Mouse (Mus musculus) kidney, embryonic 14.5 days (tissue): Measurements from ENCODE around the gene Top1. TPM values are rescaled to one million over a fixed set of nuclear protein-coding genes. Genes with fewer than 3 reads are reported as not detected.

Experiments used
- ATAC-seq: fragments of 200-750 bp; cut with Nextera tagmentation; 2 replicates; pipeline ENCODE4 v1.8.0; 2017; ENCODE audit warnings: moderate number of reproducible peaks, mild to moderate bottlenecking, moderate TSS enrichment, moderate library complexity; ENCODE audit not compliant: low FRiP score, low TSS enrichment
- H3K27ac ChIP-seq: fragments of 300-500 bp; sonication (generic); 2 replicates; pipeline ENCODE4 v1.5.1; 2014; ENCODE audit warnings: low read depth, mild to moderate bottlenecking, low read length, moderate library complexity, mixed read lengths
- H3K27me3 ChIP-seq: fragments of 300-500 bp; sonication (generic); 2 replicates; pipeline ENCODE4 v1.6.1; 2014; ENCODE audit warnings: mild to moderate bottlenecking, low read length; ENCODE audit not compliant: control insufficient read depth, insufficient read depth
- H3K36me3 ChIP-seq: fragments of 300-500 bp; sonication (generic); 2 replicates; pipeline ENCODE4 v1.6.1; 2014; ENCODE audit warnings: low read length, mixed read lengths; ENCODE audit not compliant: control insufficient read depth, insufficient read depth
- H3K4me1 ChIP-seq: fragments of 300-500 bp; sonication (generic); 2 replicates; pipeline ENCODE4 v1.6.1; 2014; ENCODE audit warnings: low read length, mixed read lengths; ENCODE audit not compliant: control insufficient read depth, insufficient read depth
- H3K4me2 ChIP-seq: fragments of 300-500 bp; sonication (generic); replicated peaks from 2 replicates; pipeline ENCODE4 v1.6.1; 2014; ENCODE audit warnings: low read depth, mild to moderate bottlenecking, low read length
- H3K4me3 ChIP-seq: fragments of 300-500 bp; sonication (generic); 2 replicates; pipeline ENCODE4 v1.5.1; 2014; ENCODE audit warnings: mild to moderate bottlenecking, low read length
- H3K9ac ChIP-seq: fragments of 300-500 bp; sonication (generic); 2 replicates; pipeline ENCODE4 v1.6.1; 2014; ENCODE audit warnings: low read depth, mild to moderate bottlenecking, low read length, moderate library complexity
- H3K9me3 ChIP-seq: fragments of 300-500 bp; sonication (generic); 2 replicates; pipeline ENCODE4 v1.6.1; 2016; ENCODE audit warnings: low read length; ENCODE audit not compliant: control insufficient read depth
- WGBS: fragments of 180-500 bp; shearing (Covaris S2); extraction: QIAGEN DNeasy Blood & Tissue Kit; methylation state at CpG from one replicate; pipeline ENCODE4 v1.1.7; 2014; 5-methylcytosine and 5-hydroxymethylcytosine counted together
- polyA plus RNA-seq: library from polyadenylated mRNA; unstranded; fragments of >200 nt; fragmentation: Nextera tagmentation; extraction: Ambion mirVana; gene quantifications from 2 replicates; pipeline ENCODE4 v1.2.1, GENCODE M21; 2014

Gene Top1
- polyA plus RNA-seq, 1 experiment from 2014 or later, result 108 TPM

DNA sequence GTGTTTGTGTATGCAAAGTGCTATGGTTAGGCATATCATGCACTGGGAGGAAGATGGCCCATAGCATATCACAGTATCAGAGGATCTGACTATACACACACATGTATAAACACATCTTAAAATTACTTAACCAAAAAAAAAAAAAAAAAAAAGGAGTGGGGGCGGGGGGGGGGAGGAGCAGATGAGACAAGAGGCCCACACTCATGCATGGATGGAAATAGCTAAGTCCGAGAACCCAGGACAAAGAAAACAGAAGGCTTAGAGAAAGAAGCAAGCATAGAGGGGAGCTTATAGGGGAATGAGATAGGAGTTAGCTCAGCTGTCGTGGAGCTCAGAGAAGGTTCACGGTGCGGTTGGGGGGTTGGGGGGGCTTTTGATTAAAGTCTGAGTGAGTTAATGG lies 17.6 kb upstream of the Top1 start:
- Histone ChIP-seq H3K27me3 (no peaks in the 10 kb centered on the region), H3K36me3 (no peaks in the 10 kb centered on the region), H3K9me3 (no peaks in the 10 kb centered on the region), H3K9ac (no peak overlapping the region), H3K4me1 (no peaks in the 10 kb centered on the region), H3K27ac (no peak overlapping the region), H3K4me2 (no peak overlapping the region), H3K4me3 (no peak overlapping the region)
- WGBS, result 77% methylated on average over 5 of the region's 5 CpGs
- ATAC-seq, result no peak

GRCm38 (mm10) chr2:160628666-160629527 lies 16.8 kb upstream of the Top1 start:
- H3K36me3 ChIP-seq, result no peaks in the 10 kb centered on the region
- H3K27me3 ChIP-seq, result no peaks in the 10 kb centered on the region
- H3K4me1 ChIP-seq, result no peaks in the 10 kb centered on the region
- ATAC-seq, result no peak
- H3K4me3 ChIP-seq, result no peak overlapping the region
- no peak overlapping the region for H3K4me2 ChIP-seq
- WGBS, result 94% methylated on average over 12 of the region's 12 CpGs
- no peak overlapping the region for H3K27ac ChIP-seq
- H3K9me3 ChIP-seq, result no peaks in the 10 kb centered on the region
- H3K9ac ChIP-seq, result no peak overlapping the region

DNA sequence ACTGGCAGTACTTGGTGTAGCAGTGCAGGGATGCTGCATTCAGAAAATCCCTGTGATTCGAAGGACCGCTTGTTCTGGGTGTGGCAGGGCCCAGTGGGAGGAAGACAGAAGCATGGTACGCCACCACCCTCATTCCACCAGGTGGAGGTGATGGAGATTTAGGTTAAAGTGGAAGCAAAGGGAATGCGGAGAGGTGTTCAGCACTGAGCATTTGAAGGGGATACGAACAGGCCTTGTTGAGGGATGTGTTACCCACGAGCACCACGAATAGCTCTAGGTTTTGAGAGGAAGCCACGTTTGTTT lies 16.2 kb upstream of the Top1 start:
- no peaks in the 10 kb centered on the region for H3K27me3 ChIP-seq
- no peak overlapping the region for H3K4me2 ChIP-seq
- no peak overlapping the region for H3K27ac ChIP-seq
- H3K4me3 ChIP-seq, result no peak overlapping the region
- no peaks in the 10 kb centered on the region for H3K36me3 ChIP-seq
- WGBS, result 92% methylated on average over 8 of the region's 8 CpGs
- no peaks in the 10 kb centered on the region for H3K9me3 ChIP-seq
- ATAC-seq, result no peak
- no peak overlapping the region for H3K9ac ChIP-seq
- H3K4me1 ChIP-seq, result no peaks in the 10 kb centered on the region

GRCm38 (mm10) chr2:160630872-160631597 lies 14.7 kb upstream of the Top1 start:
- H3K27ac ChIP-seq, result no peak overlapping the region
- H3K36me3 ChIP-seq, result no peaks in the 10 kb centered on the region
- H3K4me2 ChIP-seq, result no peak overlapping the region
- no peak overlapping the region for H3K4me3 ChIP-seq
- no peaks in the 10 kb centered on the region for H3K4me1 ChIP-seq
- H3K9me3 ChIP-seq, result no peaks in the 10 kb centered on the region
- no peak overlapping the region for H3K9ac ChIP-seq
- 75% methylated on average over 9 of the region's 9 CpGs for WGBS
- no peak for ATAC-seq
- H3K27me3 ChIP-seq, result no peaks in the 10 kb centered on the region

DNA sequence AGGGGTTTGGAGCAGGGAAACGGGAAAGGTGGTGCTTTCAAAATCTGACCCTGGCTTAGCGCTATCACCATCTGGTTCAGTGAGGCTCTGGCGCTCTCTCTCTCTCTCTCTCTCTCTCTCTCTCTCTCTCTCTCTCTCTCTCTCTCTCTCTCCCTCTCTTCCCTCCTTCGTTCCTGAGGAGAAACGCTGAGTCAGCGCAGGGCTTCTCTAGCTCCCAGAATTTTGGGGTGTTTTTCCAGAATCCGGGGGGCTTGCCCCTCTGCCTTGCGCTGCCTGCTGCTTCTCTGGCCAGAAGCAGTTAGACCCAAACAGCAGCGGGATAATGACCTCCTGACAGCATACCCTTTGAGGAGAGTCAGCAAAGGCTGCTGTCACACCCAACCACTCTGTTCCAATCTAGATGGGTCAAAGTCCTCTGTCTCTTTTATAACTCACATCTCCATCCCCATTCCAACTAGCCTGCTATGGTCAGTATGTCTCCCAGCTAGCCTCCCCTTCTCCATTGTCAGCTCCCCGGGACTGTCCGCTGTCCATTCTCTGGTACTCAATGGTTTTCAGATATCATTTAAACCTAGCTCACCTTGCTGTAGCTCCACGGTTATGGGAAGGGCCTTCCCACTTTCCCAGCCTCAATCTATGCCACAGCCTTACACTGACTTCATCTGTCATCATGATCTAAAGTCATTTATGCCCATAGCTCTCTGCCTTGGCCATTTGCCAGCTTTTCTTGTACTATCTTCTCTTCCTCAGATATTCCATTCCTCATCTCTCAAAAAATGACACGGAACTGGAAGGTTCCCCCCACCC lies 5.6 kb upstream of the Top1 start:
- Histone ChIP-seq H3K9ac (no peak overlapping the region), H3K4me1 (no peaks in the 10 kb centered on the region), H3K27me3 (no peaks in the 10 kb centered on the region), H3K9me3 (peaks cover 5% of the 10 kb centered on the region; the same call in 1 of the 2 replicates), H3K4me3 (no peak overlapping the region), H3K36me3 (no peaks in the 10 kb centered on the region), H3K27ac (no peak overlapping the region), H3K4me2 (no peak overlapping the region)
- 89% methylated on average over 13 of the region's 13 CpGs for WGBS
- ATAC-seq, result no peak

DNA sequence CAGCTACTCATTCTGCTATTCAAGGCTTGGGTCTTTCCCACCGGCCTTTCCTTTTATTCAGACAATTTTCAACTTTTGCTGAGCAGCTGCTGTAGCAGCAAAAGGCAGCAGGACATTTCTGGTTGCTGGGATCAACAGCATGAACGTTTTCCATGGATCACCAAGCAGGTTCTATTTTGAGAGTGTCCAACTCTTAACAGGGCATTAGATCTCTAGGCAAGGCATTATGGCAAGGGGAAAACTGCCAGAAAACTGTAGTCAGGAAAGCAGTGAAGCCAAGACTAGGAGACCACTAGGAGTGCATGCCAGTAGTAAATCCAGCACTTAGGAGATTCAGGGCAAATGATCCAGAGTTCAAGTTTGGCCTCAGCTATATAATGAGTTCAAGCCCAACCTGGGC lies 4.5 kb upstream of the Top1 start:
- WGBS, result 70% methylated on average over 2 of the region's 2 CpGs
- Histone ChIP-seq H3K9ac (no peak overlapping the region), H3K4me3 (no peak overlapping the region), H3K36me3 (no peaks in the 10 kb centered on the region), H3K9me3 (peaks cover 5% of the 10 kb centered on the region; the same call in 1 of the 2 replicates), H3K27ac (no peak overlapping the region), H3K4me2 (no peak overlapping the region), H3K4me1 (no peaks in the 10 kb centered on the region), H3K27me3 (no peaks in the 10 kb centered on the region)
- no peak for ATAC-seq

DNA sequence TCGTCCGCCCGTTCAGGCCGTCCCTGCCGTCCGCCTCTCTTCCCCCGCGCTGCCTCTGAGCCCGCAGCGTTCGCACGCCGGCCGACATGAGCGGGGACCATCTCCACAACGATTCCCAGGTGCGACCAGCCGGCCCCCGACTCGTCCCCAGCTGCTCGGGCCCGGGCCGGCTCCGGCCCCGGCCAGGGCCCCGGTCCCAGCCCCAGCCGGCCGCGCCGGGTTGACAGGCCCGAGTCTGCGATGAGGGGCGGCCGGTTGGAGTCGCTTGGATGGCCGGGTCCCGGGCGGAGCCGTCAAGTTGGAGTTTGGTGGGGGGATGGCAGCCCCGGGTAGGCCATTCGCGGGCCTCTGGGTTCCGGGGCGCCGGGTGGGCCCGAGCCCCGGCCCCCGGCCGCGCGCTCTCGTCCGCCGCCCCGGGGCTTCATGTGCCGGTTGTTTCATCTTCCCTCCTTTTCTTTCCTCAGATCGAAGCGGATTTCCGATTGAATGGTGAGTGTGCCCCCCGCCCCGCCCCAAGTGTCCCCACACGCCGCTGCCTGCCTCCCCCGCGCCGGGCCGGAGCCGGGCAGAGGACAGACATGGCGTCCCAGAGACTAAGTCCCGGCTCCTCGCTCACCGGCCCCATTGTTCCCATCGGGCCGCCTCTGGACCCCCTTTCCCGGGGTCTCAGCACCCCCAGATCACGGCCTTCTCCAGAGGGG lies 606 bp downstream of the Top1 start:
- under 1% methylated on average over 65 of the region's 76 CpGs for WGBS
- H3K4me1 ChIP-seq, result peaks cover 17% of the 10 kb centered on the region; the same call in 1 of the 2 replicates
- no peaks in the 10 kb centered on the region for H3K9me3 ChIP-seq
- H3K4me3 ChIP-seq, result peak overlapping the region; percentile 99
- H3K27me3 ChIP-seq, result no peaks in the 10 kb centered on the region
- H3K27ac ChIP-seq, result peak overlapping the region; percentile 99
- peak; percentile 49 for ATAC-seq
- H3K4me2 ChIP-seq, result peak overlapping the region; percentile 63
- H3K9ac ChIP-seq, result peak overlapping the region; percentile 100
- no peaks in the 10 kb centered on the region; the same call in 1 of the 2 replicates for H3K36me3 ChIP-seq

DNA sequence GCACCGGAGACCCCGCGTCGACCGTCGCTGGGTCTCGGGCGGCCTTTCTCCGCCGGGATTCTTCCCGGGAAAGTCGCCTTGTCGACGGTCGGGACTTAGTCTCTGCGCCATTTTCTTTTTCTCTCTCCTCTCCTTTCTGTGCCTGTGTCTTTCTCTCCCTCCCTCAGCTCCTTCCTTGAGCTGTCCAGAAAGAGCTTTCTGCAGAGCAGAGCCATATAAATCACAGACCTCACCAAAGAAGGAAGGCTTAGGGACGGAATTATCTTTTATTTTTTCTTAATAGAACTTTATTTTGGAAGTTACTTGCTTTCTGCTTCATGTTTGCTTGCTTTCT lies 1.1 kb downstream of the Top1 start:
- Histone ChIP-seq H3K4me1 (peaks cover 17% of the 10 kb centered on the region; the same call in 1 of the 2 replicates), H3K4me2 (peak overlapping the region; percentile 63), H3K9me3 (no peaks in the 10 kb centered on the region), H3K4me3 (peak overlapping the region; percentile 99), H3K36me3 (no peaks in the 10 kb centered on the region; the same call in 1 of the 2 replicates), H3K9ac (peak overlapping the region; percentile 100), H3K27ac (peak overlapping the region; percentile 99), H3K27me3 (no peaks in the 10 kb centered on the region)
- under 1% methylated on average over 17 of the region's 17 CpGs for WGBS
- ATAC-seq, result no peak
